Mouse (Mus musculus) kidney, adult 2 months (tissue): ENCODE data around the gene Mybl2. TPM values are rescaled to one million over a fixed set of nuclear protein-coding genes. Genes with fewer than 3 reads are reported as not detected.
A peak's percentile ranks its signal among the peaks of the same experiment; 100 is the strongest.

Experiments used
- DNase-seq: peaks from one replicate; pipeline ENCODE4 v3.0.0; 2021
- H3K27ac ChIP-seq: fragments of 200-500 bp; 2 replicates; pipeline ENCODE4 v1.5.1; 2012; ENCODE audit warnings: low read depth, low read length, control low read depth, inconsistent platforms; ENCODE audit not compliant: insufficient read depth
- H3K27me3 ChIP-seq: fragments of 200-500 bp; replicated peaks from 2 replicates; pipeline ENCODE4 v1.6.1; 2012; ENCODE audit warnings: mild to moderate bottlenecking, moderate library complexity, low read length, inconsistent platforms; ENCODE audit not compliant: control insufficient read depth, insufficient read depth
- H3K36me3 ChIP-seq: fragments of 200-500 bp; 2 replicates; pipeline ENCODE4 v1.6.1; 2012; ENCODE audit warnings: mild to moderate bottlenecking, moderate library complexity, low read length, inconsistent platforms; ENCODE audit not compliant: control insufficient read depth, insufficient read depth
- H3K4me1 ChIP-seq: fragments of 200-500 bp; 2 replicates; pipeline ENCODE4 v1.6.1; 2011; ENCODE audit warnings: low read length; ENCODE audit not compliant: control insufficient read depth, insufficient read depth
- H3K4me3 ChIP-seq: fragments of 200-500 bp; 2 replicates; pipeline ENCODE4 v1.5.1; 2011; ENCODE audit warnings: mild to moderate bottlenecking, low read depth, low read length, control low read depth; ENCODE audit not compliant: insufficient read depth
- CTCF ChIP-seq: fragments of 200-500 bp; conservative IDR thresholded peaks from 2 replicates; pipeline ENCODE4 v1.5.1; 2011; ENCODE audit warnings: low read depth, mild to moderate bottlenecking, control low read depth, low read length, moderate library complexity, mixed read lengths; ENCODE audit not compliant: insufficient read depth, insufficient read length
- POLR2A ChIP-seq: fragments of 200-500 bp; IDR thresholded peaks from one replicate; pipeline ENCODE4 v1.6.1; 2011; ENCODE audit warnings: low read depth, low read length, control low read depth
- WGBS: fragments of 180-500 bp; shearing (Covaris S2); methylation state at CpG from one replicate; pipeline ENCODE4 v1.1.7; 2018; 5-methylcytosine and 5-hydroxymethylcytosine counted together
- polyA plus RNA-seq: library from polyadenylated mRNA; depleted of rRNA; stranded (reverse); fragments of >200 nt; gene quantifications from 2 replicates; pipeline ENCODE4 v1.2.3, GENCODE M21; 2012

The Mybl2 gene
- polyA plus RNA-seq, 1 experiment: 1.4 TPM

DNA sequence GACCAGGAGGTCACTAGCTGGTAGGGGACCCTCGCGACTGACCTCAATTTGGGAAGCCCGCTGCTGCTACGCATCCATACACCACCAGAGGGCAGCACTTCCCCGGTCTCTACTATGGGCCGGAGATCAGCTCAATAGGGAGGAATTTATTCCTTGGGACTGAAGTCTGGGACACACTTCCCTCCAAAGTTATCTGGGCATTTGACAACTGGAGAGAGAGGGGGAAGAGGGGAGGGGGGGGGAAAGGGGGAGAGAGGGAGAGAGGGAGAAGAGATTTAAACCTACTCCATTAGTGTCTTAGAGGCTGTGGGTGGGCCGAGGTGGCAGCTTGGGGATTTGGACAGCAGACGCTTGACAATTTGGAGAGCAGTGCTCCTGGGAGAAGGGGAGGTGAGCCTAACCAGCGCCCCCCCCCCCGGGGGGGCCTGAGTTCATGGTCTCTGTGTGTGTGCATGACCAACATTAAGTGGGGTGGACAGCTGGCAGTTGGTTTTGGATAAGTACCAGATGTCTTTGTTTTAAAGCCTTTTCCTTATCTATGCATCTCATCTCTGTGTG lies 47.2 kb downstream of the Mybl2 start:
- DNase-seq: peak; percentile 48
- H3K4me1 ChIP-seq: no peaks in the 10 kb centered on the region
- no peaks in the 10 kb centered on the region for H3K27me3 ChIP-seq
- no peaks in the 10 kb centered on the region for H3K36me3 ChIP-seq
- peak; percentile 83 for TF ChIP-seq CTCF
- TF ChIP-seq POLR2A: no peak
- no peak overlapping the region for H3K4me3 ChIP-seq
- H3K27ac ChIP-seq: no peak overlapping the region
- WGBS: 12% methylated on average over 10 of the region's 10 CpGs

DNA sequence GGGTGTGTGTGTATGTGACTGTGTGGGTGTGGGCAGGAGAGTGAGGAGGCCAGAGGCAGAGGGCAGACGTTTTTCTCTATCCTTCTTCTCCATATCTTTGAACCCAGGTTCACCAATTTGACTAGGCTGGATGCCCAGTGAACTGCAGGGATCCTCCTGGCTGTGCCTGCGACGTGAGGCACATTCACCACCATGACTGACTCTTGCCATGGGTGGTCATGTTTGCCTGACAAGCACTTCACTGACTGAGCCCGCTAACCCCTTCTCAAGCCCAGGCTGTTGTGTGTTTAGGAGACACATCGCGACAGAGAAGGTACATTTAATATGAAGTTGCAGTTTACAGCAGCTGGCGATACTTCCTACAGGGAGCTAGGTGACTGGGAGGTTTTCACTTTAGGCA lies 47.7 kb downstream of the Mybl2 start:
- Histone ChIP-seq H3K4me3 (no peak overlapping the region), H3K27ac (no peak overlapping the region), H3K4me1 (no peaks in the 10 kb centered on the region), H3K36me3 (no peaks in the 10 kb centered on the region), H3K27me3 (no peaks in the 10 kb centered on the region)
- no peak for DNase-seq
- TF ChIP-seq POLR2A (no peak), CTCF (no peak)
- 67% methylated on average over 7 of the region's 7 CpGs for WGBS

DNA sequence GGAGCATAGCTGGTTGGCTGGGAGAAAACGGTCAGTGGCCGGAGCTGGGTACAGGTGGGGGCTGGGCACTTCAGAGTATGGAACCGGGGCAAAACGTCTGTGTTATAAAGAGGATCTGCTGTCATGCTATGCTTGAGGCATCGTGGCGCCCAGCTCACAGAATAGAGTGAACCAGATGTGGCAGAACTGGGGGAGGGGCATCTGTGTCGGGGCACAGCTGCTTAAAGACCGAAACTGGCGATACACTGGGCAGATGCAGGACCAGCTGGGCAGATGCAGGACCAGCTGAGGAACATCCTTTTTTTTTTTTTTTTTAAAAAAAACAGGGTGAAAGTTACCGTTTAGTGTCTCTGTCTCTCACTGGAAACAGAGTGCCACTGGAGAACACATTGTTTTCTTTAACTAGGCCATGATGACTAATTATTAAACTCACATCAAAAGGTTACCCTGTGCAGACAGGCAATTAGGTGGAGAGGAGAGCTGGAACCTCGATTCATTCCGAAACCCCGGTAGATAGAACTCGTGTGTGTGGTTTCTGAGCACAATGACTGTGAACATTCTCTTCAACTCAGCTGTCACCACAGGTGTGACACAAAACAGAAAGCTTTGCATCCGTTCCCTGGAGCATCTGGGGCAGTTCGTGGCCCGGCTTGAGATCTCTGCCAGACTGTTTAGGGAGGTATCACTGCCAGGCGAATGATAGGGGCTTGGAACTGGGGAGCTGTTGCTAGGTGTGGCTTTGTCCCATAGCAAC lies 48.6 kb downstream of the Mybl2 start:
- peak; percentile 34 for DNase-seq
- no peak overlapping the region for H3K4me3 ChIP-seq
- TF ChIP-seq POLR2A: no peak
- TF ChIP-seq CTCF: no peak
- no peak overlapping the region for H3K27ac ChIP-seq
- H3K36me3 ChIP-seq: no peaks in the 10 kb centered on the region
- no peaks in the 10 kb centered on the region for H3K27me3 ChIP-seq
- no peaks in the 10 kb centered on the region for H3K4me1 ChIP-seq
- WGBS: 47% methylated on average over 18 of the region's 18 CpGs

DNA sequence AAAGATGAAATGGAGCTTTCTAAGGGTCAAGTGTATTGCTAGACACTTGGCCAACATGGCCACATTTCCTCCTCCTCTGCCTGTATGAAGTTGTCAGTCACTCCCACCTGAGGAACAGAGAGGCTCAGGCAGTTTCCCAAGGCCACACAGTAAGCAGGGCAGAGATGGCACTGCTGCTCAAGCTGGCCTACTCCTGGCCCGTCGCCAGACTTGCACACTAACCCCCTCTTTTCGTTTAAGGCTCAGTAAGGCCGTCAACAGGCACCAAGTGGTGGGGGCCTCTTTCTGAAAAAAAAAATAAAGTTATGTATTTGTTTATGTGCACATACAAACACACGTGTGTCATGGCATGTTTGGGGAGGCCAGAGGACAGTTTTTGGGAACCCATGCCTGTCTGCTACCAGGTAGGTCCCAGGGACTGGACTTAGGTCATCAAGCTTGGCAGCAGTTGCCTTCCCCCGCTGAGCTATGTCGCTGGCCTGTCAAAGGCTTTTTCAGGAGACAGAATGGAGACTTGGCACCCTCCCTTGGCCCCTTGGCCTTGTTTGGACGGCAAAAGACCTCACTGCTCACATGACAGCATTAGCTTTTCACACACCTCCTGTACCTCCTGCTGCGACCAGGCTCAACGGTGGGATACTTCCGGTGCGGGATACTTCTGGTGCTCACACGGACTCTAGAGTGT lies 49.7 kb downstream of the Mybl2 start:
- no peaks in the 10 kb centered on the region for H3K4me1 ChIP-seq
- TF ChIP-seq CTCF (no peak), POLR2A (no peak)
- no peak overlapping the region for H3K4me3 ChIP-seq
- H3K27ac ChIP-seq: no peak overlapping the region
- DNase-seq: peak; percentile 22
- no peaks in the 10 kb centered on the region for H3K36me3 ChIP-seq
- WGBS: 80% methylated on average over 13 of the region's 13 CpGs
- no peaks in the 10 kb centered on the region for H3K27me3 ChIP-seq

DNA sequence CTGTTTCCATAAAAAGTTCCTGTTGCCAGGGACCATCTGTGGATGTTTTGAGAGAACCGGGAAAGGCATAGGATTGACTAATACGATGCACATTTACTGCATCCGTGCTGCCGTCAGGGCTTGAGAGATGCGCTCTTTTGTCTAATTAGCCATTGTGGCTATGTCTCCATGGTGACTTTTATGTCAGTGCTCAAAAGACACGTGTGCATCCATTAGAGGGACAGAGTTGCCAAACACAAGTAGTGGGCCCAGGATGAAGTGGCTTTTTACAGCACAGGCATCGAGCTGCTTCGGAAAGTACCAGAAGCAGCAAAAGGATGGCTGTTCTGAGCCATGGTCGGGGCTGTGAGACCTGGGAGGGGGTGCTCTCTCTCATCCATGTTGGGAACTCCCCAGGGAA lies 53.9 kb downstream of the Mybl2 start:
- no peak for TF ChIP-seq CTCF
- no peak for TF ChIP-seq POLR2A
- no peak overlapping the region for H3K4me3 ChIP-seq
- H3K36me3 ChIP-seq: no peaks in the 10 kb centered on the region
- no peak for DNase-seq
- H3K27me3 ChIP-seq: no peaks in the 10 kb centered on the region
- WGBS: 85% methylated on average over 9 of the region's 9 CpGs
- H3K27ac ChIP-seq: no peak overlapping the region
- no peaks in the 10 kb centered on the region for H3K4me1 ChIP-seq

DNA sequence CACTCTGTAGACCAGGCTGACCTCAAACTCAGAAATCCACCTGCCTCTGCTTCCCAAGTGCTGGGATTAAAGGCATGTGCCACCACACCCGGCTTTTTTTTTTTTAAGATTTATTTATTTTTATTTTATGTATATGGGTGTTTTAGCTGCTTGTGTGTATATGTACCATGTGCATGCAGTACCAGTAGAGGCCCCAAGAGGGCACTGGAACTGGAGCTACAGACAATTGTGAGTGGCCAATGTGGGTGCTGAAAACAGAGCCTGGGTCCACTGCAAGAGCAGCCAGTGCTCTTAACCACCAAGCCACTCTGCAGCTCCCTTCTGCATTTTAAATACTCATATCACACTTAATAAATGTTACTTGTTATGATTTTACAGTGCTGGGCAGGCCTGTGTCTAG lies 56.2 kb downstream of the Mybl2 start:
- H3K36me3 ChIP-seq: no peaks in the 10 kb centered on the region
- no peaks in the 10 kb centered on the region for H3K27me3 ChIP-seq
- no peaks in the 10 kb centered on the region for H3K4me1 ChIP-seq
- DNase-seq: no peak
- H3K27ac ChIP-seq: no peak overlapping the region
- no peak for TF ChIP-seq CTCF
- TF ChIP-seq POLR2A: no peak
- WGBS: 100% methylated on average over 1 of the region's 1 CpGs
- no peak overlapping the region for H3K4me3 ChIP-seq

DNA sequence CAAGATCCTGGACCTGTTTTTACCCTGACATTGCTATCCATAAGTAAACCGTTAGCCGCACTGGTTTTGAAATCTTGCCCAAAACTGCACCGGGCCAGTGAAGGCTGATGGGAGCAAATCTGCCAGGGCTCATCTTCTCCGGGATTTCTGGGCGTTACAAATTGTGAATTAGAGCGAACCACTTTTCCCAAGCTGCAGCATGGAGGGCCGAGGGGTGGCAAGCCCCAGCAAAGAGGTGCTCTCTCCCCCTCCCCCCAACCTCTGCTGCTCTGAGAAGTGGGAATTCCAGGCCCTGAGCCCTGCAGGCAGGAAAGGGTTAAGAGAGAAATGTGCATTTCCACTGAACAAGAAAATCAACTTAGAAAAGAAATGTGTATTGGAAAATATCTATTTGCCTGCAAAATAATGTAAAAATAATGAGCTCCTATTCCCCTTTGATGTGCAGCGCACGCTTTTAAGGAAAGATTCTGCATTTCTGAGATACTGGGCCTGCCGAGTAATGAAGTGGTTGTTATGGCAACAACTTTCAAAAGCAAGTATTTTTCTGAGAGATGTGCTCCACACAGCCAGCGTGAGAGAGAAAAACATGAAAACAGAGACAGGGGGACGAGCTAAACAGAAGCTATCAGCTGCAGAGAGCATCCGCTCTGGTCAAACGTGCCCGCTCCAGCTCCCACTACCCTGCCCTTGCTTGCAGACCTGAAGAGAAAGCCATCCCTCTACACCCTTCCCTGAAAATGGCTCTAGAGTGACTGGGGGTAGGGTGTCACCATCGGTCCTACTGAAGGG lies 57.1 kb downstream of the Mybl2 start:
- 69% methylated on average over 16 of the region's 16 CpGs for WGBS
- H3K36me3 ChIP-seq: no peaks in the 10 kb centered on the region
- no peaks in the 10 kb centered on the region for H3K27me3 ChIP-seq
- no peak for DNase-seq
- H3K4me3 ChIP-seq: no peak overlapping the region
- TF ChIP-seq CTCF (no peak), POLR2A (no peak)
- H3K27ac ChIP-seq: no peak overlapping the region
- no peaks in the 10 kb centered on the region for H3K4me1 ChIP-seq
